Mouse (Mus musculus) liver, adult 2 months (tissue): ENCODE measurements around the gene 1700029I15Rik. TPM values are rescaled to one million over a fixed set of nuclear protein-coding genes. Genes with fewer than 3 reads are reported as not detected.

Experiments used
- DNase-seq: peaks from one replicate; pipeline ENCODE4 v3.0.0-alpha.2; 2011; ENCODE audit warnings: low read depth, low spot score; ENCODE audit errors: extremely low read depth
- H3K27ac ChIP-seq: fragments of 200-500 bp; replicated peaks from 2 replicates; pipeline ENCODE4 v1.5.1; 2012; ENCODE audit warnings: low read depth, mild to moderate bottlenecking, control low read depth, inconsistent platforms, low read length; ENCODE audit not compliant: insufficient read depth
- H3K27me3 ChIP-seq: fragments of 200-500 bp; 2 replicates; pipeline ENCODE4 v1.6.1; 2012; ENCODE audit warnings: mild to moderate bottlenecking, moderate library complexity, low read length, inconsistent platforms; ENCODE audit not compliant: control insufficient read depth, insufficient read depth
- H3K36me3 ChIP-seq: fragments of 200-500 bp; 2 replicates; pipeline ENCODE4 v1.6.1; 2012; ENCODE audit warnings: low read length, inconsistent platforms; ENCODE audit not compliant: control insufficient read depth, insufficient read depth
- H3K4me1 ChIP-seq: fragments of 200-500 bp; 2 replicates; pipeline ENCODE4 v1.6.1; 2011; ENCODE audit warnings: low read length; ENCODE audit not compliant: control insufficient read depth, insufficient read depth
- H3K4me3 ChIP-seq: fragments of 200-500 bp; 2 replicates; pipeline ENCODE4 v1.5.1; 2011; ENCODE audit warnings: low read depth, mild to moderate bottlenecking, control low read depth, low read length, moderate library complexity; ENCODE audit not compliant: insufficient read depth
- H3K79me2 ChIP-seq: fragments of 200-500 bp; 2 replicates; pipeline ENCODE4 v1.6.1; 2012; ENCODE audit warnings: inconsistent platforms, mild to moderate bottlenecking, low read length, moderate library complexity; ENCODE audit not compliant: control insufficient read depth, insufficient read depth
- H3K9ac ChIP-seq: fragments of 200-500 bp; 2 replicates; pipeline ENCODE4 v1.6.1; 2012; ENCODE audit warnings: low read depth, mild to moderate bottlenecking, control low read depth, inconsistent platforms, low read length
- CTCF ChIP-seq: fragments of 200-500 bp; IDR thresholded peaks from 2 replicates; pipeline ENCODE4 v1.5.1; 2011; ENCODE audit warnings: low read depth, low read length, control low read depth
- POLR2A ChIP-seq: fragments of 200-500 bp; IDR thresholded peaks from 2 replicates; pipeline ENCODE4 v1.6.1; 2011; ENCODE audit warnings: low read length, control low read depth; ENCODE audit not compliant: insufficient read depth; ENCODE audit errors: extremely low read depth
- WGBS: fragments of 180-500 bp; shearing (Covaris S2); methylation state at CpG from one replicate; pipeline ENCODE4 v1.1.7; 2018; 5-methylcytosine and 5-hydroxymethylcytosine counted together
- polyA plus RNA-seq: library from polyadenylated mRNA; depleted of rRNA; stranded (reverse); fragments of >200 nt; gene quantifications from 2 replicates; pipeline ENCODE4 v1.2.3, GENCODE M21; 2012
- total RNA-seq: library from RNA; depleted of rRNA; stranded (reverse); fragments of >200 nt; gene quantifications from 2 replicates; pipeline ENCODE4 v1.2.3, GENCODE M21; 2014

1700029I15Rik gene
- total and polyA plus RNA-seq, 2 experiments: 1.3 to 3.3 TPM

- H3K27ac ChIP-seq: no peak overlapping the region
- TF ChIP-seq POLR2A (no peak), CTCF (no peak)
Observed at GRCm38 (mm10) chr2:92371971-92372690, 10.2 kb upstream of the 1700029I15Rik start.

GRCm38 (mm10) chr2:92372767-92373436, 9.4 kb upstream of the 1700029I15Rik start:
- TF ChIP-seq POLR2A (no peak), CTCF (no peak)

More at GRCm38 (mm10) chr2:92371971-92372690, 10.2 kb upstream of the 1700029I15Rik start:
- no peak overlapping the region for H3K4me3 ChIP-seq
- H3K27me3 ChIP-seq: no peaks in the 10 kb centered on the region
- H3K79me2 ChIP-seq: peaks cover 6% of the 10 kb centered on the region; the same call in 1 of the 2 replicates
- no peak overlapping the region for H3K9ac ChIP-seq
- WGBS: 79% methylated on average over 10 of the region's 10 CpGs
- no peak for DNase-seq
- peaks cover 8% of the 10 kb centered on the region; the same call in 1 of the 2 replicates for H3K4me1 ChIP-seq
- H3K36me3 ChIP-seq: no peaks in the 10 kb centered on the region

GRCm38 (mm10) chr2:92373437-92373813, 8.9 kb upstream of the 1700029I15Rik start:
- H3K27ac ChIP-seq: no peak overlapping the region

More at GRCm38 (mm10) chr2:92372767-92373436, 9.4 kb upstream of the 1700029I15Rik start:
- no peak overlapping the region for H3K9ac ChIP-seq
- peak; percentile 62 for DNase-seq
- 30% methylated on average over 9 of the region's 9 CpGs for WGBS
- no peaks in the 10 kb centered on the region for H3K27me3 ChIP-seq
- no peak overlapping the region for H3K27ac ChIP-seq
- H3K4me1 ChIP-seq: peaks cover 8% of the 10 kb centered on the region; the same call in 1 of the 2 replicates
- H3K4me3 ChIP-seq: no peak overlapping the region
- H3K79me2 ChIP-seq: peaks cover 6% of the 10 kb centered on the region; the same call in 1 of the 2 replicates
- peaks cover 3% of the 10 kb centered on the region; the same call in 1 of the 2 replicates for H3K36me3 ChIP-seq

GRCm38 (mm10) chr2:92374514-92374913, 7.8 kb upstream of the 1700029I15Rik start, which contains the start of the genes Pex16 and Large2:
Gene Pex16, plus strand, starts transcription at chr2:92374676.
Gene Large2, minus strand, starts transcription at chr2:92374869.
- WGBS: 5% methylated on average over 16 of the region's 16 CpGs

More at GRCm38 (mm10) chr2:92373437-92373813, 8.9 kb upstream of the 1700029I15Rik start:
- Histone ChIP-seq H3K9ac (no peak overlapping the region), H3K27me3 (no peaks in the 10 kb centered on the region), H3K4me1 (peaks cover 8% of the 10 kb centered on the region; the same call in 1 of the 2 replicates), H3K79me2 (peaks cover 6% of the 10 kb centered on the region; the same call in 1 of the 2 replicates), H3K4me3 (no peak overlapping the region), H3K36me3 (peaks cover 7% of the 10 kb centered on the region)
- 89% methylated on average over 11 of the region's 11 CpGs for WGBS
- DNase-seq: no peak
- TF ChIP-seq CTCF: no peak
- TF ChIP-seq POLR2A: no peak

GRCm38 (mm10) chr2:92375099-92375623, 7.2 kb upstream of the 1700029I15Rik start:
- Histone ChIP-seq H3K4me1 (peaks cover 8% of the 10 kb centered on the region; the same call in 1 of the 2 replicates), H3K27ac (peak overlapping the region; percentile 96), H3K79me2 (peaks cover 6% of the 10 kb centered on the region; the same call in 1 of the 2 replicates), H3K4me3 (peak overlapping the region; percentile 94), H3K27me3 (no peaks in the 10 kb centered on the region), H3K9ac (peak overlapping the region; percentile 87), H3K36me3 (peaks cover 18% of the 10 kb centered on the region)
- peak; percentile 98 for DNase-seq
- TF ChIP-seq CTCF (no peak), POLR2A (peak; percentile 70; the same call in 1 of the 2 replicates)
- WGBS: under 1% methylated on average over 29 of the region's 29 CpGs

More at GRCm38 (mm10) chr2:92374514-92374913, 7.8 kb upstream of the 1700029I15Rik start, which contains the start of the genes Pex16 and Large2:
- peaks cover 6% of the 10 kb centered on the region; the same call in 1 of the 2 replicates for H3K79me2 ChIP-seq
- peaks cover 18% of the 10 kb centered on the region for H3K36me3 ChIP-seq
- peak; percentile 76 for DNase-seq
- H3K4me1 ChIP-seq: peaks cover 8% of the 10 kb centered on the region; the same call in 1 of the 2 replicates
- no peaks in the 10 kb centered on the region for H3K27me3 ChIP-seq
- peak within 1 kb of the TSS; percentile 87 for H3K9ac ChIP-seq
- peak within 1 kb of the TSS; percentile 94 for H3K4me3 ChIP-seq
- H3K27ac ChIP-seq: peak within 1 kb of the TSS; percentile 96
- TF ChIP-seq CTCF (no peak), POLR2A (no peak)
